Mouse (Mus musculus): ENCODE measurements around the gene Sfn. TPM values are rescaled to one million over a fixed set of nuclear protein-coding genes. Genes with fewer than 3 reads are reported as not detected.

Gene Sfn
- polyA plus RNA-seq, 1 experiment from 2014 or later = 0.40 TPM

- Histone ChIP-seq H3K36me3 (replicated peaks; ENCODE audit: insufficient read depth, low read length) (peaks cover 42% of the 10 kb centered on the region), H3K4me3 (ENCODE audit: low read depth, low read length) (peak within 1 kb of the TSS; percentile 93), H3K4me2 (ENCODE audit: low read depth, low read length) (peak within 1 kb of the TSS; percentile 100), H3K27me3 (ENCODE audit: insufficient read depth, low read length) (no peaks in the 10 kb centered on the region), H3K9ac (replicated peaks) (peak within 1 kb of the TSS; percentile 84), H3K9me3 (ENCODE audit: low read length) (no peaks in the 10 kb centered on the region), H3K27ac (ENCODE audit: low read depth) (peak within 1 kb of the TSS; percentile 90), H3K4me1 (ENCODE audit: insufficient read depth) (peaks cover 14% of the 10 kb centered on the region)
- DNase-seq (peak; percentile 88), ATAC-seq (peak; percentile 90)
- WGBS (ENCODE audit: insufficient replicate concordance) = 1% methylated on average over 64 of the region's 65 CpGs
- no peak for TF ChIP-seq CTCF (IDR thresholded peaks at IDR 0.05; ENCODE audit: low read depth)
- 0 out of 2 replicates have a peak, but pooled peaks have one; percentile 9 for TF ChIP-seq EP300 (IDR thresholded peaks at IDR 0.05; ENCODE audit: low read depth)
These were observed 17.7 kb downstream of the Sfn start, which contains the start of gene Gpn2 for GRCm38 (mm10) chr4:133584059-133584951. TSS of gene Gpn2 (plus strand) at chr4:133584362.

- Histone ChIP-seq H3K4me3 (ENCODE audit: low read depth, low read length) (peak overlapping the region; percentile 93), H3K9ac (replicated peaks) (peak overlapping the region; percentile 84), H3K4me1 (ENCODE audit: insufficient read depth) (peaks cover 14% of the 10 kb centered on the region), H3K36me3 (replicated peaks; ENCODE audit: insufficient read depth, low read length) (peaks cover 40% of the 10 kb centered on the region), H3K4me2 (ENCODE audit: low read depth, low read length) (peak overlapping the region; percentile 100), H3K9me3 (ENCODE audit: low read length) (no peaks in the 10 kb centered on the region), H3K27ac (ENCODE audit: low read depth) (peak overlapping the region; percentile 90), H3K27me3 (ENCODE audit: insufficient read depth, low read length) (no peaks in the 10 kb centered on the region)
- ATAC-seq (peak; percentile 43), DNase-seq (no peak)
- no peak for TF ChIP-seq EP300 (IDR thresholded peaks at IDR 0.05; ENCODE audit: low read depth)
- no peak for TF ChIP-seq CTCF (IDR thresholded peaks at IDR 0.05; ENCODE audit: low read depth)
- 45% methylated on average over 6 of the region's 6 CpGs for WGBS (ENCODE audit: insufficient replicate concordance)
These were observed 18.3 kb downstream of the Sfn start for GRCm38 (mm10) chr4:133583690-133584058.

GRCm38 (mm10) chr4:133577983-133578382, 24.0 kb downstream of the Sfn start:
- Histone ChIP-seq H3K4me2 (ENCODE audit: low read depth, low read length) (no peak overlapping the region), H3K27ac (ENCODE audit: low read depth) (no peak overlapping the region), H3K4me1 (ENCODE audit: insufficient read depth) (peaks cover 11% of the 10 kb centered on the region), H3K9ac (replicated peaks) (no peak overlapping the region), H3K4me3 (ENCODE audit: low read depth, low read length) (no peak overlapping the region), H3K9me3 (ENCODE audit: low read length) (no peaks in the 10 kb centered on the region), H3K27me3 (ENCODE audit: insufficient read depth, low read length) (no peaks in the 10 kb centered on the region), H3K36me3 (replicated peaks; ENCODE audit: insufficient read depth, low read length) (peaks cover 32% of the 10 kb centered on the region)
- no peak for DNase-seq
- no peak for ATAC-seq
- WGBS (ENCODE audit: insufficient replicate concordance) = 81% methylated on average over 12 of the region's 12 CpGs
- TF ChIP-seq CTCF (IDR thresholded peaks at IDR 0.05; ENCODE audit: low read depth) (no peak), EP300 (IDR thresholded peaks at IDR 0.05; ENCODE audit: low read depth) (no peak)

- Histone ChIP-seq H3K9ac (replicated peaks) (peak overlapping the region; percentile 91), H3K36me3 (replicated peaks; ENCODE audit: insufficient read depth, low read length) (peaks cover 17% of the 10 kb centered on the region), H3K27me3 (ENCODE audit: insufficient read depth, low read length) (no peaks in the 10 kb centered on the region), H3K4me2 (ENCODE audit: low read depth, low read length) (peak overlapping the region; percentile 94), H3K27ac (ENCODE audit: low read depth) (peak overlapping the region; percentile 78), H3K9me3 (ENCODE audit: low read length) (no peaks in the 10 kb centered on the region), H3K4me1 (ENCODE audit: insufficient read depth) (peaks cover 11% of the 10 kb centered on the region), H3K4me3 (ENCODE audit: low read depth, low read length) (peak overlapping the region; percentile 90)
- peak; percentile 37 for ATAC-seq
- TF ChIP-seq CTCF (IDR thresholded peaks at IDR 0.05; ENCODE audit: low read depth) = no peak
- TF ChIP-seq EP300 (IDR thresholded peaks at IDR 0.05; ENCODE audit: low read depth) = no peak
- WGBS (ENCODE audit: insufficient replicate concordance) = under 1% methylated on average over 41 of the region's 41 CpGs
- no peak for DNase-seq
These were observed 27.1 kb downstream of the Sfn start for GRCm38 (mm10) chr4:133574843-133575202.

- Histone ChIP-seq H3K27ac (ENCODE audit: low read depth) (peak within 1 kb of the TSS; percentile 78), H3K4me1 (ENCODE audit: insufficient read depth) (peaks cover 11% of the 10 kb centered on the region), H3K27me3 (ENCODE audit: insufficient read depth, low read length) (no peaks in the 10 kb centered on the region), H3K36me3 (replicated peaks; ENCODE audit: insufficient read depth, low read length) (peaks cover 12% of the 10 kb centered on the region; the same call in 1 of the 2 replicates), H3K4me3 (ENCODE audit: low read depth, low read length) (peak within 1 kb of the TSS; percentile 90), H3K9me3 (ENCODE audit: low read length) (no peaks in the 10 kb centered on the region), H3K9ac (replicated peaks) (peak within 1 kb of the TSS; percentile 91), H3K4me2 (ENCODE audit: low read depth, low read length) (peak within 1 kb of the TSS; percentile 94)
- ATAC-seq = peak; percentile 75
- WGBS (ENCODE audit: insufficient replicate concordance) = 5% methylated on average over 44 of the region's 44 CpGs
- TF ChIP-seq CTCF (IDR thresholded peaks at IDR 0.05; ENCODE audit: low read depth) (peak; percentile 39), EP300 (IDR thresholded peaks at IDR 0.05; ENCODE audit: low read depth) (peak; percentile 84)
- DNase-seq = peak; percentile 93
These were observed 27.7 kb downstream of the Sfn start, which contains the start of gene Gpatch3 for GRCm38 (mm10) chr4:133574070-133574842. TSS of gene Gpatch3 (plus strand) at chr4:133574745.

- peak; percentile 51 for DNase-seq
These were observed 31.9 kb downstream of the Sfn start for GRCm38 (mm10) chr4:133570066-133570466.

More at GRCm38 (mm10) chr4:133570066-133570466, 31.9 kb downstream of the Sfn start:
- H3K4me1 ChIP-seq (ENCODE audit: insufficient read depth) = peaks cover 7% of the 10 kb centered on the region
- no peak overlapping the region for H3K9ac ChIP-seq (replicated peaks)
- ATAC-seq = peak; percentile 77
- no peak overlapping the region for H3K4me3 ChIP-seq (ENCODE audit: low read depth, low read length)
- WGBS (ENCODE audit: insufficient replicate concordance) = 37% methylated on average over 10 of the region's 10 CpGs
- H3K27ac ChIP-seq (ENCODE audit: low read depth) = peak overlapping the region; percentile 97
- no peaks in the 10 kb centered on the region for H3K36me3 ChIP-seq (replicated peaks; ENCODE audit: insufficient read depth, low read length)
- H3K27me3 ChIP-seq (ENCODE audit: insufficient read depth, low read length) = no peaks in the 10 kb centered on the region
- TF ChIP-seq CTCF (IDR thresholded peaks at IDR 0.05; ENCODE audit: low read depth) = no peak
- TF ChIP-seq EP300 (IDR thresholded peaks at IDR 0.05; ENCODE audit: low read depth) = peak; percentile 84
- H3K4me2 ChIP-seq (ENCODE audit: low read depth, low read length) = peak overlapping the region; percentile 45
- H3K9me3 ChIP-seq (ENCODE audit: low read length) = no peaks in the 10 kb centered on the region

Measured in liver, postnatal 0 days (tissue).